Mouse (Mus musculus) heart, embryonic 13.5 days (tissue): ENCODE results near the gene Trim11. TPM values are rescaled to one million over a fixed set of nuclear protein-coding genes. Genes with fewer than 3 reads are reported as not detected.

Source experiments
- ATAC-seq: fragments of 200-750 bp; cut with Nextera tagmentation; 2 replicates; pipeline ENCODE4 v1.8.0; 2017; ENCODE audit warnings: moderate TSS enrichment; ENCODE audit not compliant: insufficient number of reproducible peaks, low FRiP score, low TSS enrichment; ENCODE audit errors: extremely low read depth
- H3K27ac ChIP-seq: fragments of 300-500 bp; sonication (generic); replicated peaks from 2 replicates; pipeline ENCODE4 v1.5.1; 2015; ENCODE audit warnings: moderate library complexity, mild to moderate bottlenecking, inconsistent platforms
- H3K27me3 ChIP-seq: fragments of 300-500 bp; sonication (generic); replicated peaks from 2 replicates; pipeline ENCODE4 v1.6.1; 2015; ENCODE audit warnings: mild to moderate bottlenecking, inconsistent platforms
- H3K36me3 ChIP-seq: fragments of 300-500 bp; sonication (generic); 2 replicates; pipeline ENCODE4 v1.6.1; 2015; ENCODE audit warnings: mild to moderate bottlenecking, inconsistent platforms
- H3K4me1 ChIP-seq: fragments of 300-500 bp; sonication (generic); 2 replicates; pipeline ENCODE4 v1.6.1; 2015; ENCODE audit warnings: inconsistent platforms
- H3K4me2 ChIP-seq: fragments of 300-500 bp; sonication (generic); 2 replicates; pipeline ENCODE4 v1.6.1; 2015; ENCODE audit warnings: inconsistent platforms, mild to moderate bottlenecking, moderate library complexity
- H3K4me3 ChIP-seq: fragments of 300-500 bp; sonication (generic); 2 replicates; pipeline ENCODE4 v1.5.1; 2015; ENCODE audit warnings: moderate library complexity, mild to moderate bottlenecking, inconsistent platforms
- H3K9ac ChIP-seq: fragments of 300-500 bp; sonication (generic); 2 replicates; pipeline ENCODE4 v1.6.1; 2015; ENCODE audit warnings: inconsistent platforms, mild to moderate bottlenecking, moderate library complexity
- H3K9me3 ChIP-seq: fragments of 300-500 bp; sonication (generic); 2 replicates; pipeline ENCODE4 v1.6.1; 2016; ENCODE audit warnings: inconsistent platforms
- WGBS: fragments of 180-500 bp; shearing (Covaris S2); methylation state at CpG from one replicate; pipeline ENCODE4 v1.1.7; 2015; ENCODE audit warnings: mixed read lengths; 5-methylcytosine and 5-hydroxymethylcytosine counted together
- polyA plus RNA-seq: library from polyadenylated mRNA; unstranded; fragments of >200 nt; fragmentation: Nextera tagmentation; extraction: Ambion mirVana; gene quantifications from 2 replicates; pipeline ENCODE4 v1.2.1, GENCODE M21; 2015

The Trim11 gene
- polyA plus RNA-seq, 1 experiment from 2014 or later: 25.6 TPM

DNA sequence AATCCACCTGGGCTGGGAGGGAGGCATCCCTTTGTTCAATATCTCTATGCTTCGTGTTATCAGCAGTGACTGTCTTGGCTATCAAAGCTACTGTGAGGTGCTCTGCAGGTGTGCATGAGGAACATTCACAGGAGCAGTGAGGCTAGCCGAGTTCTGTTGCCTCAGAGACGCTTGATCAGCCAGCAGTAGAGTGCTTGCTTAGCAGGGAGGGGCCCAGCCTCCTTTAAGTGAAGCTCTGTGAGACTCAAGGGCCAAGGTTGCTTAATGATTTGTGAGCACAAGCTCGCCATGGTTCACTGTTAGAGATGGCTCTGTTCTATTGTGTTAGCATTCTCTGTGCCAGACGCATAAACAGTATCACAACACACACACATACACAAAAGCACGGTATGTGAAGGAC is 8.2 kb upstream of the Trim11 start:
- peaks cover 32% of the 10 kb centered on the region for H3K36me3 ChIP-seq
- 69% methylated on average over 6 of the region's 6 CpGs for WGBS

GRCm38 (mm10) chr11:58970831-58971530 is 6.9 kb upstream of the Trim11 start:
- Histone ChIP-seq H3K4me2 (no peak overlapping the region), H3K27ac (no peak overlapping the region), H3K4me1 (peaks cover 37% of the 10 kb centered on the region), H3K9me3 (no peaks in the 10 kb centered on the region), H3K9ac (no peak overlapping the region), H3K27me3 (no peaks in the 10 kb centered on the region), H3K36me3 (peaks cover 38% of the 10 kb centered on the region), H3K4me3 (no peak overlapping the region)
- WGBS: 82% methylated on average over 21 of the region's 21 CpGs
- ATAC-seq: no peak

More for the DNA sequence above, 8.2 kb upstream of the Trim11 start:
- peak overlapping the region; percentile 33; the same call in 1 of the 2 replicates for H3K9ac ChIP-seq
- no peaks in the 10 kb centered on the region for H3K9me3 ChIP-seq
- H3K4me3 ChIP-seq: no peak overlapping the region
- H3K27me3 ChIP-seq: no peaks in the 10 kb centered on the region
- peaks cover 41% of the 10 kb centered on the region for H3K4me1 ChIP-seq
- ATAC-seq: no peak
- H3K27ac ChIP-seq: no peak overlapping the region
- no peak overlapping the region for H3K4me2 ChIP-seq

DNA sequence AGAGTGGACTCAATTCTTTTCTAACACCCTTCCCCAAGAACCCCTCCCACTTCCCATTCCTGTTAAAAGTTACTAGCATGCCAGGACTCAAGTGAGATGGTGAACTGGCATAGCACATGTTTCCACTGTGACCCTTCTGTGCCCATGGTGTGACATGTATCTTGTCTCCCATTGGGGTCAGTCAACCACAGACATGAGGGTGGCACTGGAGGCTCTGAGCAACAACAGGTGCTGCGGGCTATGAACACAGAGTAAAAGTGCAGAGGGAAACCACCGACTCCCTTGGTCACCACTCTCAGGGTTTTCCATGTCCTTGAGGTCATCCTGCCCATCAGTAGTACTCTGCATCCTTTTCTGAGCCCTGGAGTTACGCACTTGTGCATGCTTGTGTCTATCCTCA is 6.1 kb upstream of the Trim11 start:
- peaks cover 38% of the 10 kb centered on the region for H3K36me3 ChIP-seq
- H3K4me1 ChIP-seq: peaks cover 34% of the 10 kb centered on the region
- no peak overlapping the region for H3K27ac ChIP-seq
- no peak overlapping the region for H3K4me2 ChIP-seq
- H3K9ac ChIP-seq: 0 out of 2 replicates have a peak overlapping the region, but pooled peaks have one; percentile 37
- WGBS: 64% methylated on average over 3 of the region's 3 CpGs
- no peaks in the 10 kb centered on the region for H3K27me3 ChIP-seq
- no peak for ATAC-seq
- no peak overlapping the region for H3K4me3 ChIP-seq
- H3K9me3 ChIP-seq: no peaks in the 10 kb centered on the region

GRCm38 (mm10) chr11:58974414-58974813 is 3.5 kb upstream of the Trim11 start:
- Histone ChIP-seq H3K9me3 (no peaks in the 10 kb centered on the region), H3K4me3 (no peak overlapping the region), H3K36me3 (peaks cover 35% of the 10 kb centered on the region), H3K9ac (no peak overlapping the region), H3K27me3 (no peaks in the 10 kb centered on the region), H3K4me2 (no peak overlapping the region), H3K4me1 (peaks cover 42% of the 10 kb centered on the region), H3K27ac (no peak overlapping the region)
- WGBS: 89% methylated on average over 3 of the region's 3 CpGs
- no peak for ATAC-seq

GRCm38 (mm10) chr11:58977150-58977549 is 743 bp upstream of the Trim11 start:
- Histone ChIP-seq H3K27ac (peak overlapping the region; percentile 87), H3K9me3 (no peaks in the 10 kb centered on the region), H3K27me3 (no peaks in the 10 kb centered on the region), H3K36me3 (peaks cover 20% of the 10 kb centered on the region), H3K9ac (peak overlapping the region; percentile 99), H3K4me2 (peak overlapping the region; percentile 86), H3K4me1 (peaks cover 55% of the 10 kb centered on the region), H3K4me3 (peak overlapping the region; percentile 100)
- no peak for ATAC-seq
- WGBS: under 1% methylated on average over 29 of the region's 29 CpGs

GRCm38 (mm10) chr11:58977607-58978026 is 276 bp upstream of the Trim11 start:
- WGBS: under 1% methylated on average over 21 of the region's 21 CpGs
- peak overlapping the region; percentile 87 for H3K27ac ChIP-seq
- ATAC-seq: no peak
- H3K27me3 ChIP-seq: no peaks in the 10 kb centered on the region
- no peaks in the 10 kb centered on the region for H3K9me3 ChIP-seq
- H3K4me2 ChIP-seq: peak overlapping the region; percentile 86
- H3K4me1 ChIP-seq: peaks cover 55% of the 10 kb centered on the region
- H3K4me3 ChIP-seq: peak overlapping the region; percentile 100
- peak overlapping the region; percentile 99 for H3K9ac ChIP-seq
- peaks cover 20% of the 10 kb centered on the region for H3K36me3 ChIP-seq

DNA sequence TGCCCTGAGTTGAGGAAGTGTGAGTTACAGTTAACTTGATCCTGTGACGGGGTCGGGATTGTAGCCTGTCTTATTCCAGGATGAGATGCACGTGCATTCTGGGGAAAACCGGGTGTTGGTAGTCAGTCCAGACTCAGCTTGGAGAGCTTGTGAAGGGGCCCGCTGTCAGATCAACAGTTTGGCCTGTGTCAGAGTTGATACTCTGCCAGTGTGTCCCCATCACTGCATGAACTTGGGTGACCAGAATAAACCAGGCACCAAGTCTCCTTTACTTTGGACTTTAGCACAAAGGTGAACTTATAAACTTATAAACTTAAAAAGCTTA is 775 bp downstream of the Trim11 start:
- no peaks in the 10 kb centered on the region for H3K9me3 ChIP-seq
- ATAC-seq: no peak
- peaks cover 63% of the 10 kb centered on the region for H3K4me1 ChIP-seq

DNA sequence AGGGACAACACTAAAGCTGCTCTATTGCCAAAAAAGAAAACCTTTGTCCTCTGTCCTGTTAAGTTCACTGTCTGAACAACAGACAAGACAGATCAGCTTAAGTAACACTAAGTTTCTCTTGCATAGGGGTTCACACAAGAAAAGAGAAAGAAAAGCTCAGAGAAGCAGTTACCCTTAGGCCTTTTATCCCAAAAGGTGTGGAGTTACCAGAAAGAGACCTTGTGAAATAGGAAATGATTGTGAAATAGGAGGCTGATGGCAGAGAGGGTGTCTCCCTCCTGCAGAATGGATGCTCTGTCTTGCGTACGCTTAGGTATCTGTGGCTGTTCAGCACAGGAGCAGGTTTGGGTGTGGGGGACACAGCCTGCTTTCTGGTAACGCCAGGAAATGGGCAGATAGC is 1.3 kb downstream of the Trim11 start:
- H3K36me3 ChIP-seq: peaks cover 31% of the 10 kb centered on the region
- no peak for ATAC-seq
- peak overlapping the region; percentile 99 for H3K9ac ChIP-seq
- peak overlapping the region; percentile 86 for H3K4me2 ChIP-seq
- H3K27ac ChIP-seq: peak overlapping the region; percentile 87
- no peaks in the 10 kb centered on the region for H3K9me3 ChIP-seq
- 55% methylated on average over 3 of the region's 3 CpGs for WGBS
- H3K27me3 ChIP-seq: no peaks in the 10 kb centered on the region
- H3K4me1 ChIP-seq: peaks cover 66% of the 10 kb centered on the region
- H3K4me3 ChIP-seq: peak overlapping the region; percentile 100

More for the DNA sequence above, 775 bp downstream of the Trim11 start:
- peaks cover 26% of the 10 kb centered on the region for H3K36me3 ChIP-seq
- H3K9ac ChIP-seq: peak overlapping the region; percentile 99
- H3K27me3 ChIP-seq: no peaks in the 10 kb centered on the region
- peak overlapping the region; percentile 100 for H3K4me3 ChIP-seq
- H3K4me2 ChIP-seq: peak overlapping the region; percentile 86
- WGBS: under 1% methylated on average over 5 of the region's 5 CpGs
- H3K27ac ChIP-seq: peak overlapping the region; percentile 87

DNA sequence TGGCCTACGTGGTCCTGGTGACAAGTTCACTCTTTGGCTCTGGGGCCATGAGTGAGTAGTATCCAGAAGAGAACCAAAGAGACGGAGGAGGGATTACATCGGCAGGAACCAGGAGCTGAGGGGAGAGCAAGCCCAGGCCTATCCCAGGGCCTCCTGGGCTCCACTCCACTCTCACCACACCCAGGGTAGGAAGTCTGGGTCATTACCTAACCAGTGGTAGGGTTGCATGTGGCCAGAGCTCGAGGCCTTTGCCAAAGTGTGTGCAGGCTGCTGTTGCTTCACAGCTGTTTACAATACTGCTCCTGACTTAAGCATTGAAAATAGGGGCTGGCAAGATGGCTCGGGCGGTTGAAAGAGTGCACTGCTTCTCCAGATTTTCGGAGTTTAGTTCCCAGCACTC is 1.8 kb downstream of the Trim11 start:
- Histone ChIP-seq H3K9ac (peak overlapping the region; percentile 99), H3K27ac (peak overlapping the region; percentile 87), H3K27me3 (no peaks in the 10 kb centered on the region), H3K9me3 (no peaks in the 10 kb centered on the region), H3K4me2 (peak overlapping the region; percentile 86), H3K4me1 (peaks cover 71% of the 10 kb centered on the region), H3K4me3 (peak overlapping the region; percentile 100), H3K36me3 (peaks cover 32% of the 10 kb centered on the region)
- no peak for ATAC-seq
- 62% methylated on average over 7 of the region's 7 CpGs for WGBS

- Histone ChIP-seq H3K27me3 (no peaks in the 10 kb centered on the region), H3K4me2 (peak overlapping the region; percentile 86), H3K4me3 (peak overlapping the region; percentile 100), H3K9ac (peak overlapping the region; percentile 99), H3K4me1 (peaks cover 77% of the 10 kb centered on the region), H3K36me3 (peaks cover 35% of the 10 kb centered on the region), H3K27ac (peak overlapping the region; percentile 87), H3K9me3 (no peaks in the 10 kb centered on the region)
- 51% methylated on average over 5 of the region's 5 CpGs for WGBS
- no peak for ATAC-seq
Measured at GRCm38 (mm10) chr11:58980381-58980990, 2.6 kb downstream of the Trim11 start.

GRCm38 (mm10) chr11:58981541-58982447 is 3.9 kb downstream of the Trim11 start:
- ATAC-seq: no peak
- H3K36me3 ChIP-seq: peaks cover 47% of the 10 kb centered on the region
- no peaks in the 10 kb centered on the region for H3K9me3 ChIP-seq
- H3K4me3 ChIP-seq: no peak overlapping the region
- H3K27me3 ChIP-seq: no peaks in the 10 kb centered on the region
- WGBS: 38% methylated on average over 14 of the region's 14 CpGs
- H3K4me1 ChIP-seq: peaks cover 82% of the 10 kb centered on the region
- peak overlapping the region; percentile 86 for H3K4me2 ChIP-seq
- H3K27ac ChIP-seq: peak overlapping the region; percentile 70
- peak overlapping the region; percentile 99 for H3K9ac ChIP-seq
